Mouse (Mus musculus): ENCODE results near the gene F830045P16Rik.
"Not testable (repeated sequence)": the region's sequence is repeated elsewhere in the genome, so short reads cannot be mapped to it uniquely, and the experiment has no call there.

Gene F830045P16Rik

GRCm38 (mm10) chr2:129489496-129490285, 46.7 kb downstream of the F830045P16Rik start:
- DNase-seq (ENCODE audit: low read depth, low spot score) = no peak

GRCm38 (mm10) chr2:129483150-129483549, 53.3 kb downstream of the F830045P16Rik start:
- no peak for DNase-seq (ENCODE audit: low read depth, low spot score)

GRCm38 (mm10) chr2:129471905-129472304, 64.5 kb downstream of the F830045P16Rik start:
- peak; percentile 24 for DNase-seq (ENCODE audit: low read depth, low spot score)

GRCm38 (mm10) chr2:129470839-129471238, 65.6 kb downstream of the F830045P16Rik start:
- DNase-seq (ENCODE audit: low read depth, low spot score) = no peak

- DNase-seq (ENCODE audit: low read depth, low spot score) = not testable (repeated sequence)
Measured at GRCm38 (mm10) chr2:129438772-129439171, 97.6 kb downstream of the F830045P16Rik start.

- DNase-seq (ENCODE audit: low read depth, low spot score) = peak; percentile 12
Measured at GRCm38 (mm10) chr2:129435154-129435553, 101.2 kb downstream of the F830045P16Rik start.

- DNase-seq (ENCODE audit: low read depth, low spot score) = no peak
Measured at GRCm38 (mm10) chr2:129423741-129424140, 112.7 kb downstream of the F830045P16Rik start.

GRCm38 (mm10) chr2:129420897-129421561, 115.4 kb downstream of the F830045P16Rik start:
- DNase-seq (ENCODE audit: low read depth, low spot score) = no peak

- no peak for DNase-seq (ENCODE audit: low read depth, low spot score)
Measured at GRCm38 (mm10) chr2:129419361-129419880, 117.0 kb downstream of the F830045P16Rik start.

GRCm38 (mm10) chr2:129414593-129414992, 121.8 kb downstream of the F830045P16Rik start:
- peak; percentile 12 for DNase-seq (ENCODE audit: low read depth, low spot score)

- DNase-seq (ENCODE audit: low read depth, low spot score) = no peak
Measured at GRCm38 (mm10) chr2:129413488-129413887, 122.9 kb downstream of the F830045P16Rik start.

GRCm38 (mm10) chr2:129411651-129412050, 124.8 kb downstream of the F830045P16Rik start:
- no peak for DNase-seq (ENCODE audit: low read depth, low spot score)

GRCm38 (mm10) chr2:129410344-129410743, 126.1 kb downstream of the F830045P16Rik start:
- no peak for DNase-seq (ENCODE audit: low read depth, low spot score)

- DNase-seq (ENCODE audit: low read depth, low spot score) = peak; percentile 18
Measured at GRCm38 (mm10) chr2:129408476-129408875, 127.9 kb downstream of the F830045P16Rik start.
